Mouse (Mus musculus): Measurements from ENCODE around the gene Smim13. TPM values are rescaled to one million over a fixed set of nuclear protein-coding genes. Genes with fewer than 3 reads are reported as not detected.
"Not testable (repeated sequence)": the region's sequence is repeated elsewhere in the genome, so short reads cannot be mapped to it uniquely, and the experiment has no call there.

The Smim13 gene
- polyA plus RNA-seq (2015; fragmentation: Nextera tagmentation; extraction: Ambion mirVana), result 8.7 and 9.8 TPM in 2 replicates

- under 1% methylated on average over 74 of the region's 78 CpGs for WGBS
- peak within 1 kb of the TSS; percentile 89 for H3K4me2 ChIP-seq
- no peaks in the 10 kb centered on the region for H3K36me3 ChIP-seq
- peak within 1 kb of the TSS; percentile 92 for H3K9ac ChIP-seq
- H3K4me3 ChIP-seq, result peak within 1 kb of the TSS; percentile 85
- peak; percentile 97 for ATAC-seq (ENCODE audit: extremely low read depth, insufficient number of reproducible peaks, low FRiP score, low TSS enrichment)
- peaks cover 23% of the 10 kb centered on the region for H3K4me1 ChIP-seq
- peak within 1 kb of the TSS; percentile 93 for H3K27ac ChIP-seq (replicated peaks)
- H3K27me3 ChIP-seq (replicated peaks), result no peaks in the 10 kb centered on the region
- H3K9me3 ChIP-seq, result no peaks in the 10 kb centered on the region
These were observed at the start of gene Smim13 for GRCm38 (mm10) chr13:41249538-41250317. Gene Smim13 (plus strand): TSS chr13:41249844.

GRCm38 (mm10) chr13:41200861-41201260 is 48.8 kb upstream of the Smim13 start:
- Histone ChIP-seq H3K9ac (no peak overlapping the region), H3K4me1 (no peaks in the 10 kb centered on the region), H3K36me3 (no peaks in the 10 kb centered on the region), H3K4me3 (no peak overlapping the region), H3K4me2 (no peak overlapping the region), H3K27me3 (replicated peaks) (0 out of 2 replicates have a peak, but pooled peaks cover 10% of the 10 kb centered on the region), H3K27ac (replicated peaks) (no peak overlapping the region), H3K9me3 (no peaks in the 10 kb centered on the region)
- WGBS, result 66% methylated on average over 2 of the region's 2 CpGs
- no peak for ATAC-seq (ENCODE audit: extremely low read depth, insufficient number of reproducible peaks, low FRiP score, low TSS enrichment)

- H3K36me3 ChIP-seq, result no peaks in the 10 kb centered on the region
- 0 out of 2 replicates have a peak, but pooled peaks cover 10% of the 10 kb centered on the region for H3K27me3 ChIP-seq (replicated peaks)
- ATAC-seq (ENCODE audit: extremely low read depth, insufficient number of reproducible peaks, low FRiP score, low TSS enrichment), result no peak
- no peak overlapping the region for H3K27ac ChIP-seq (replicated peaks)
- no peak overlapping the region for H3K9ac ChIP-seq
- no peak overlapping the region for H3K4me2 ChIP-seq
- 64% methylated on average over 7 of the region's 7 CpGs for WGBS
- H3K9me3 ChIP-seq, result no peaks in the 10 kb centered on the region
- no peaks in the 10 kb centered on the region for H3K4me1 ChIP-seq
- no peak overlapping the region for H3K4me3 ChIP-seq
These were observed 46.4 kb upstream of the Smim13 start for GRCm38 (mm10) chr13:41203289-41203688.

- no peak overlapping the region for H3K27ac ChIP-seq (replicated peaks)
- ATAC-seq (ENCODE audit: extremely low read depth, insufficient number of reproducible peaks, low FRiP score, low TSS enrichment), result no peak
- 0 out of 2 replicates have a peak, but pooled peaks cover 10% of the 10 kb centered on the region for H3K27me3 ChIP-seq (replicated peaks)
- H3K4me3 ChIP-seq, result no peak overlapping the region
- 51% methylated on average over 9 of the region's 9 CpGs for WGBS
- H3K36me3 ChIP-seq, result no peaks in the 10 kb centered on the region
- H3K4me2 ChIP-seq, result no peak overlapping the region
- H3K9ac ChIP-seq, result no peak overlapping the region
- no peaks in the 10 kb centered on the region for H3K9me3 ChIP-seq
- H3K4me1 ChIP-seq, result no peaks in the 10 kb centered on the region
These were observed 46.0 kb upstream of the Smim13 start for GRCm38 (mm10) chr13:41203691-41204090.

GRCm38 (mm10) chr13:41205568-41205967 is 44.1 kb upstream of the Smim13 start:
- not testable (repeated sequence) for H3K4me1 ChIP-seq; H3K9me3 ChIP-seq; H3K27ac ChIP-seq (replicated peaks); H3K27me3 ChIP-seq (replicated peaks); H3K9ac ChIP-seq; H3K4me2 ChIP-seq; ATAC-seq (ENCODE audit: extremely low read depth, insufficient number of reproducible peaks, low FRiP score, low TSS enrichment); H3K4me3 ChIP-seq; H3K36me3 ChIP-seq

- Histone ChIP-seq H3K4me1 (no peaks in the 10 kb centered on the region), H3K9ac (no peak overlapping the region), H3K4me2 (no peak overlapping the region), H3K27me3 (replicated peaks) (0 out of 2 replicates have a peak, but pooled peaks cover 4% of the 10 kb centered on the region), H3K36me3 (no peaks in the 10 kb centered on the region), H3K9me3 (no peaks in the 10 kb centered on the region), H3K27ac (replicated peaks) (no peak overlapping the region), H3K4me3 (no peak overlapping the region)
- 82% methylated on average over 5 of the region's 5 CpGs for WGBS
- no peak for ATAC-seq (ENCODE audit: extremely low read depth, insufficient number of reproducible peaks, low FRiP score, low TSS enrichment)
These were observed 43.4 kb upstream of the Smim13 start for GRCm38 (mm10) chr13:41206241-41206640.

GRCm38 (mm10) chr13:41211276-41211675 is 38.4 kb upstream of the Smim13 start:
- 73% methylated on average over 4 of the region's 4 CpGs for WGBS
- no peak for ATAC-seq (ENCODE audit: extremely low read depth, insufficient number of reproducible peaks, low FRiP score, low TSS enrichment)

GRCm38 (mm10) chr13:41212558-41213322 is 36.9 kb upstream of the Smim13 start:
- no peaks in the 10 kb centered on the region for H3K9me3 ChIP-seq
- no peaks in the 10 kb centered on the region for H3K4me1 ChIP-seq
- H3K36me3 ChIP-seq, result no peaks in the 10 kb centered on the region
- no peak overlapping the region for H3K4me2 ChIP-seq
- H3K9ac ChIP-seq, result no peak overlapping the region
- no peak overlapping the region for H3K4me3 ChIP-seq
- ATAC-seq (ENCODE audit: extremely low read depth, insufficient number of reproducible peaks, low FRiP score, low TSS enrichment), result no peak
- no peaks in the 10 kb centered on the region for H3K27me3 ChIP-seq (replicated peaks)
- no peak overlapping the region for H3K27ac ChIP-seq (replicated peaks)
- WGBS, result 60% methylated on average over 6 of the region's 6 CpGs

More at GRCm38 (mm10) chr13:41211276-41211675, 38.4 kb upstream of the Smim13 start:
- H3K4me2 ChIP-seq, result no peak overlapping the region
- no peak overlapping the region for H3K4me3 ChIP-seq
- no peaks in the 10 kb centered on the region for H3K4me1 ChIP-seq
- no peaks in the 10 kb centered on the region for H3K36me3 ChIP-seq
- H3K9me3 ChIP-seq, result no peaks in the 10 kb centered on the region
- no peak overlapping the region for H3K9ac ChIP-seq
- H3K27ac ChIP-seq (replicated peaks), result no peak overlapping the region
- H3K27me3 ChIP-seq (replicated peaks), result no peaks in the 10 kb centered on the region

- H3K4me1 ChIP-seq, result peaks cover 4% of the 10 kb centered on the region
- 65% methylated on average over 6 of the region's 6 CpGs for WGBS
- no peak for ATAC-seq (ENCODE audit: extremely low read depth, insufficient number of reproducible peaks, low FRiP score, low TSS enrichment)
These were observed 34.0 kb upstream of the Smim13 start for GRCm38 (mm10) chr13:41215669-41216068.

GRCm38 (mm10) chr13:41216236-41216635 is 33.4 kb upstream of the Smim13 start:
- H3K4me2 ChIP-seq, result no peak overlapping the region
- no peaks in the 10 kb centered on the region for H3K9me3 ChIP-seq
- 61% methylated on average over 3 of the region's 3 CpGs for WGBS
- no peak overlapping the region for H3K27ac ChIP-seq (replicated peaks)
- H3K27me3 ChIP-seq (replicated peaks), result no peaks in the 10 kb centered on the region
- H3K4me1 ChIP-seq, result peaks cover 4% of the 10 kb centered on the region
- H3K9ac ChIP-seq, result no peak overlapping the region
- H3K36me3 ChIP-seq, result no peaks in the 10 kb centered on the region
- no peak for ATAC-seq (ENCODE audit: extremely low read depth, insufficient number of reproducible peaks, low FRiP score, low TSS enrichment)
- H3K4me3 ChIP-seq, result no peak overlapping the region

More at GRCm38 (mm10) chr13:41215669-41216068, 34.0 kb upstream of the Smim13 start:
- Histone ChIP-seq H3K9me3 (no peaks in the 10 kb centered on the region), H3K9ac (no peak overlapping the region), H3K27me3 (replicated peaks) (no peaks in the 10 kb centered on the region), H3K4me3 (no peak overlapping the region), H3K36me3 (no peaks in the 10 kb centered on the region), H3K27ac (replicated peaks) (no peak overlapping the region), H3K4me2 (no peak overlapping the region)

GRCm38 (mm10) chr13:41219056-41219455 is 30.6 kb upstream of the Smim13 start:
- ATAC-seq (ENCODE audit: extremely low read depth, insufficient number of reproducible peaks, low FRiP score, low TSS enrichment), result no peak
- WGBS, result 36% methylated on average over 1 of the region's 1 CpGs
- Histone ChIP-seq H3K4me3 (no peak overlapping the region), H3K4me2 (no peak overlapping the region), H3K27me3 (replicated peaks) (no peaks in the 10 kb centered on the region), H3K36me3 (no peaks in the 10 kb centered on the region), H3K9me3 (no peaks in the 10 kb centered on the region), H3K4me1 (peaks cover 4% of the 10 kb centered on the region), H3K9ac (no peak overlapping the region), H3K27ac (replicated peaks) (no peak overlapping the region)
